Mouse (Mus musculus) C2C12 (cell line): Measurements from ENCODE around the gene Rpl15. TPM values are rescaled to one million over a fixed set of nuclear protein-coding genes. Genes with fewer than 3 reads are reported as not detected.

Source experiments
- H3K27me3 ChIP-seq: one replicate; pipeline ENCODE4 v1.6.1; 2011; ENCODE audit not compliant: control insufficient read depth, insufficient read depth, insufficient read length
- H3K36me3 ChIP-seq: one replicate; pipeline ENCODE4 v1.6.1; 2011; ENCODE audit not compliant: control insufficient read depth, insufficient read depth
- H3K4me3 ChIP-seq: one replicate; pipeline ENCODE4 v1.5.1; 2011; ENCODE audit warnings: mild to moderate bottlenecking, control low read depth; ENCODE audit not compliant: poor library complexity, insufficient read depth, severe bottlenecking
- H3K79me2 ChIP-seq: one replicate; pipeline ENCODE4 v1.6.1; 2011; ENCODE audit not compliant: control insufficient read depth, insufficient read depth
- H3K79me3 ChIP-seq: one replicate; pipeline ENCODE4 v1.6.1; 2011; ENCODE audit warnings: low read depth, control low read depth
- H3ac ChIP-seq: one replicate; pipeline ENCODE3; 2011; ENCODE audit warnings: low read depth; ENCODE audit not compliant: control insufficient read depth, insufficient read length
- CEBPB ChIP-seq: IDR thresholded peaks from one replicate; pipeline ENCODE4 v1.6.1; 2011; ENCODE audit warnings: low read depth, mild to moderate bottlenecking, control low read depth, moderate library complexity
- CTCF ChIP-seq: IDR thresholded peaks from one replicate; pipeline ENCODE4 v1.5.1; 2011; ENCODE audit not compliant: control insufficient read depth, insufficient read depth, insufficient read length
- FOSL1 ChIP-seq: IDR thresholded peaks from one replicate; pipeline ENCODE4 v1.8.0; 2011; ENCODE audit warnings: mild to moderate bottlenecking, low read length; ENCODE audit not compliant: poor library complexity, insufficient read depth, severe bottlenecking
- MAX ChIP-seq: IDR thresholded peaks from one replicate; pipeline ENCODE4 v1.6.1; 2011; ENCODE audit warnings: mild to moderate bottlenecking, control low read depth
- MYOD1 ChIP-seq: IDR thresholded peaks from one replicate; pipeline ENCODE4 v1.6.1; 2011; ENCODE audit warnings: low read depth; ENCODE audit not compliant: control insufficient read depth, insufficient read length
- MYOG ChIP-seq: IDR thresholded peaks from one replicate; pipeline ENCODE4 v1.6.1; 2011; ENCODE audit not compliant: control insufficient read depth, insufficient read length; ENCODE audit errors: extremely low read depth
- USF1 ChIP-seq: IDR thresholded peaks from one replicate; pipeline ENCODE4 v1.6.1; 2011; ENCODE audit warnings: low read depth, mild to moderate bottlenecking, control low read depth, moderate library complexity
- long read RNA-seq, 2 experiments: library from polyadenylated mRNA; unstranded; transcript quantifications; one replicate each; pipeline ENCODE4 v2.0.0; 2019 to 2020
- polyA plus RNA-seq: library from polyadenylated mRNA; unstranded; fragments of >200 nt; fragmentation: generic; extraction: Trizol; gene quantifications from one replicate; pipeline ENCODE4 v1.2.1, GENCODE M21; 2012; ENCODE audit warnings: missing spikeins

Rpl15 gene
- polyA plus RNA-seq = 2,333 TPM
- long read RNA-seq, experiment 1, transcript Rpl15-204 (3 exons, 802 nt) = minor isoform, 22 of 555 reads
- long read RNA-seq, experiment 1, transcript Rpl15-202 (4 exons, 1,922 nt) = major isoform, 426 of 555 reads
- long read RNA-seq, experiment 1, transcript Rpl15-201 (4 exons, 883 nt) = minor isoform, 46 of 555 reads
- long read RNA-seq, experiment 1, transcript Rpl15-203 (4 exons, 802 nt) = minor isoform, 22 of 555 reads
- long read RNA-seq, experiment 1, partial matches to known transcripts = 1 of 555 reads
- long read RNA-seq, experiment 1, other reads (novel, unspliced or antisense) = 36 of 555 reads
- long read RNA-seq, experiment 2, transcript Rpl15-204 (3 exons, 802 nt) = minor isoform, 32 of 684 reads
- long read RNA-seq, experiment 2, transcript Rpl15-201 (4 exons, 883 nt) = minor isoform, 34 of 684 reads
- long read RNA-seq, experiment 2, transcript Rpl15-203 (4 exons, 802 nt) = minor isoform, 15 of 684 reads
- long read RNA-seq, experiment 2, transcript Rpl15-202 (4 exons, 1,922 nt) = major isoform, 593 of 684 reads
- long read RNA-seq, experiment 2, partial matches to known transcripts = 2 of 684 reads
- long read RNA-seq, experiment 2, other reads (novel, unspliced or antisense) = 7 of 684 reads

GRCm38 (mm10) chr14:18270529-18271441, at the start of gene Rpl15, which contains the start of gene Nkiras1:
Gene Rpl15, minus strand, starts transcription at chr14:18271391.
Gene Nkiras1, plus strand, starts transcription at chr14:18271136.
- Histone ChIP-seq H3K79me2 (peaks cover 51% of the 10 kb centered on the region), H3K79me3 (peaks cover 31% of the 10 kb centered on the region), H3K27me3 (no peaks in the 10 kb centered on the region), H3ac (peak within 1 kb of the TSS; percentile 100), H3K4me3 (peak within 1 kb of the TSS; percentile 93), H3K36me3 (peaks cover 39% of the 10 kb centered on the region)
- TF ChIP-seq FOSL1 = no peak
- peak; percentile 65 for TF ChIP-seq MAX
- TF ChIP-seq MYOD1 = no peak
- no peak for TF ChIP-seq USF1
- no peak for TF ChIP-seq CEBPB
- TF ChIP-seq CTCF = no peak
- no peak for TF ChIP-seq MYOG

GRCm38 (mm10) chr14:18317457-18318411, 46.5 kb upstream of the Rpl15 start:
- Histone ChIP-seq H3K79me2 (peaks cover 61% of the 10 kb centered on the region), H3K27me3 (no peaks in the 10 kb centered on the region), H3K79me3 (peaks cover 12% of the 10 kb centered on the region), H3K4me3 (no peak overlapping the region), H3K36me3 (no peaks in the 10 kb centered on the region), H3ac (no peak overlapping the region)
- TF ChIP-seq MYOD1 = no peak
- TF ChIP-seq FOSL1 = no peak
- TF ChIP-seq MAX = no peak
- TF ChIP-seq MYOG = no peak
- TF ChIP-seq USF1 = no peak
- TF ChIP-seq CTCF = no peak
- no peak for TF ChIP-seq CEBPB

- Histone ChIP-seq H3K36me3 (no peaks in the 10 kb centered on the region), H3K79me2 (peaks cover 10% of the 10 kb centered on the region), H3ac (no peak overlapping the region), H3K79me3 (peaks cover 2% of the 10 kb centered on the region), H3K4me3 (no peak overlapping the region), H3K27me3 (no peaks in the 10 kb centered on the region)
- TF ChIP-seq MYOD1 (no peak), CEBPB (no peak), USF1 (no peak), FOSL1 (no peak), MAX (no peak), MYOG (no peak), CTCF (no peak)
Measured at GRCm38 (mm10) chr14:18304165-18304564, 33.0 kb upstream of the Rpl15 start.

- Histone ChIP-seq H3K4me3 (no peak overlapping the region), H3K27me3 (no peaks in the 10 kb centered on the region), H3K36me3 (no peaks in the 10 kb centered on the region), H3ac (no peak overlapping the region), H3K79me2 (peaks cover 10% of the 10 kb centered on the region), H3K79me3 (peaks cover 2% of the 10 kb centered on the region)
- TF ChIP-seq MAX = no peak
- TF ChIP-seq MYOG = no peak
- TF ChIP-seq MYOD1 = no peak
- no peak for TF ChIP-seq CEBPB
- no peak for TF ChIP-seq USF1
- no peak for TF ChIP-seq FOSL1
- TF ChIP-seq CTCF = no peak
Measured at GRCm38 (mm10) chr14:18303262-18303661, 32.1 kb upstream of the Rpl15 start.

GRCm38 (mm10) chr14:18302750-18303149, 31.6 kb upstream of the Rpl15 start:
- Histone ChIP-seq H3K79me3 (no peaks in the 10 kb centered on the region), H3K36me3 (no peaks in the 10 kb centered on the region), H3K4me3 (no peak overlapping the region), H3K79me2 (peaks cover 10% of the 10 kb centered on the region), H3ac (no peak overlapping the region), H3K27me3 (no peaks in the 10 kb centered on the region)
- TF ChIP-seq FOSL1 (no peak), CTCF (no peak), USF1 (no peak), MYOD1 (no peak), MAX (no peak), CEBPB (no peak), MYOG (no peak)
